Mouse (Mus musculus) midbrain, embryonic 14.5 days (tissue): ENCODE measurements at regions not wholly inside any gene's neighbourhood (a gene's known extent, or its start where the extent isn't known, plus 50 kb on each side); places are given as distances from the start of the nearest gene placed in this dataset.
A peak's percentile ranks its signal among the peaks of the same experiment; 100 is the strongest.

Experiments used
- ATAC-seq: fragments of 200-750 bp; cut with Nextera tagmentation; 2 replicates; pipeline ENCODE4 v1.8.0; 2017; ENCODE audit warnings: moderate number of reproducible peaks, moderate library complexity; ENCODE audit not compliant: low FRiP score, low TSS enrichment
- DNase-seq: peaks from one replicate; pipeline ENCODE4 v3.0.0-alpha.2; 2015
- H3K27ac ChIP-seq: fragments of 300-500 bp; sonication (generic); replicated peaks from 2 replicates; pipeline ENCODE4 v1.5.1; 2014; ENCODE audit warnings: mild to moderate bottlenecking, low read depth, low read length, moderate library complexity
- H3K27me3 ChIP-seq: fragments of 300-500 bp; sonication (generic); 2 replicates; pipeline ENCODE4 v1.6.1; 2014; ENCODE audit warnings: low read length, control low read depth, mixed read lengths; ENCODE audit not compliant: control insufficient read depth, insufficient read depth
- H3K36me3 ChIP-seq: fragments of 300-500 bp; sonication (generic); 2 replicates; pipeline ENCODE4 v1.6.1; 2014; ENCODE audit warnings: low read length, control low read depth; ENCODE audit not compliant: control insufficient read depth, insufficient read depth
- H3K4me1 ChIP-seq: fragments of 300-500 bp; sonication (generic); 2 replicates; pipeline ENCODE4 v1.6.1; 2014; ENCODE audit warnings: mild to moderate bottlenecking, antibody characterized with exemption, low read length, control low read depth; ENCODE audit not compliant: control insufficient read depth, insufficient read depth
- H3K4me2 ChIP-seq: fragments of 300-500 bp; sonication (generic); 2 replicates; pipeline ENCODE4 v1.6.1; 2014; ENCODE audit warnings: mild to moderate bottlenecking, low read length, moderate library complexity
- H3K4me3 ChIP-seq: fragments of 300-500 bp; sonication (generic); replicated peaks from 2 replicates; pipeline ENCODE4 v1.5.1; 2014; ENCODE audit warnings: low read depth, low read length
- H3K9ac ChIP-seq: fragments of 300-500 bp; sonication (generic); replicated peaks from 2 replicates; pipeline ENCODE4 v1.6.1; 2014; ENCODE audit warnings: mild to moderate bottlenecking, low read length, moderate library complexity
- H3K9me3 ChIP-seq: fragments of 300-500 bp; sonication (generic); 2 replicates; pipeline ENCODE4 v1.6.1; 2016; ENCODE audit warnings: low read length, control low read depth, mixed read lengths; ENCODE audit not compliant: control insufficient read depth
- WGBS: fragments of 180-500 bp; shearing (Covaris S2); extraction: QIAGEN DNeasy Blood & Tissue Kit; methylation state at CpG from one replicate; pipeline ENCODE4 v1.1.7; 2014; 5-methylcytosine and 5-hydroxymethylcytosine counted together

- Histone ChIP-seq H3K36me3 (no peaks in the 10 kb centered on the region), H3K4me1 (peaks cover 13% of the 10 kb centered on the region), H3K27me3 (no peaks in the 10 kb centered on the region), H3K9ac (no peak overlapping the region), H3K27ac (no peak overlapping the region), H3K4me2 (no peak overlapping the region), H3K9me3 (no peaks in the 10 kb centered on the region), H3K4me3 (no peak overlapping the region)
- ATAC-seq (no peak), DNase-seq (no peak)
- WGBS, result 97% methylated on average over 3 of the region's 3 CpGs
These were observed 200.6 kb downstream of the Xxylt1 start for GRCm38 (mm10) chr16:30880682-30881081.

- DNase-seq, result no peak
- Histone ChIP-seq H3K4me1 (peaks cover 13% of the 10 kb centered on the region), H3K36me3 (no peaks in the 10 kb centered on the region), H3K9ac (no peak overlapping the region), H3K4me3 (no peak overlapping the region), H3K27ac (no peak overlapping the region), H3K4me2 (no peak overlapping the region), H3K9me3 (no peaks in the 10 kb centered on the region), H3K27me3 (no peaks in the 10 kb centered on the region)
- ATAC-seq, result no peak
- WGBS, result 78% methylated on average over 5 of the region's 5 CpGs
These were observed 200.0 kb downstream of the Xxylt1 start for GRCm38 (mm10) chr16:30881186-30881585.

GRCm38 (mm10) chr16:30883490-30884188, 197.6 kb downstream of the Xxylt1 start:
- H3K4me2 ChIP-seq, result no peak overlapping the region
- no peaks in the 10 kb centered on the region for H3K27me3 ChIP-seq
- DNase-seq, result peak; percentile 64
- no peak overlapping the region for H3K27ac ChIP-seq
- no peak overlapping the region for H3K4me3 ChIP-seq
- peaks cover 19% of the 10 kb centered on the region for H3K4me1 ChIP-seq
- no peak overlapping the region for H3K9ac ChIP-seq
- WGBS, result 30% methylated on average over 13 of the region's 13 CpGs
- H3K36me3 ChIP-seq, result no peaks in the 10 kb centered on the region
- ATAC-seq, result no peak
- no peaks in the 10 kb centered on the region for H3K9me3 ChIP-seq

GRCm38 (mm10) chr16:30884189-30884551, 197.1 kb downstream of the Xxylt1 start:
- WGBS, result 60% methylated on average over 6 of the region's 6 CpGs
- Histone ChIP-seq H3K27ac (no peak overlapping the region), H3K4me1 (peaks cover 19% of the 10 kb centered on the region), H3K9ac (no peak overlapping the region), H3K9me3 (no peaks in the 10 kb centered on the region), H3K36me3 (no peaks in the 10 kb centered on the region), H3K27me3 (no peaks in the 10 kb centered on the region), H3K4me2 (no peak overlapping the region), H3K4me3 (no peak overlapping the region)
- DNase-seq (no peak), ATAC-seq (no peak)

GRCm38 (mm10) chr16:30886982-30887381, 194.2 kb downstream of the Xxylt1 start:
- no peak overlapping the region for H3K4me2 ChIP-seq
- no peaks in the 10 kb centered on the region for H3K9me3 ChIP-seq
- no peaks in the 10 kb centered on the region for H3K27me3 ChIP-seq
- no peak overlapping the region for H3K4me3 ChIP-seq
- no peak overlapping the region for H3K9ac ChIP-seq
- peaks cover 19% of the 10 kb centered on the region for H3K4me1 ChIP-seq
- 0 out of 2 replicates have a peak overlapping the region, but pooled peaks have one; percentile 5 for H3K27ac ChIP-seq
- ATAC-seq, result peak; percentile 43
- H3K36me3 ChIP-seq, result no peaks in the 10 kb centered on the region
- peak; percentile 42 for DNase-seq
- whole genome bisulfite sequencing, result 45% methylated on average over 1 of the region's 1 CpGs

- no peak overlapping the region for H3K27ac ChIP-seq
- 92% methylated on average over 1 of the region's 1 CpGs for whole genome bisulfite sequencing
These were observed 193.7 kb downstream of the Xxylt1 start for GRCm38 (mm10) chr16:30887536-30887935.

DNA sequence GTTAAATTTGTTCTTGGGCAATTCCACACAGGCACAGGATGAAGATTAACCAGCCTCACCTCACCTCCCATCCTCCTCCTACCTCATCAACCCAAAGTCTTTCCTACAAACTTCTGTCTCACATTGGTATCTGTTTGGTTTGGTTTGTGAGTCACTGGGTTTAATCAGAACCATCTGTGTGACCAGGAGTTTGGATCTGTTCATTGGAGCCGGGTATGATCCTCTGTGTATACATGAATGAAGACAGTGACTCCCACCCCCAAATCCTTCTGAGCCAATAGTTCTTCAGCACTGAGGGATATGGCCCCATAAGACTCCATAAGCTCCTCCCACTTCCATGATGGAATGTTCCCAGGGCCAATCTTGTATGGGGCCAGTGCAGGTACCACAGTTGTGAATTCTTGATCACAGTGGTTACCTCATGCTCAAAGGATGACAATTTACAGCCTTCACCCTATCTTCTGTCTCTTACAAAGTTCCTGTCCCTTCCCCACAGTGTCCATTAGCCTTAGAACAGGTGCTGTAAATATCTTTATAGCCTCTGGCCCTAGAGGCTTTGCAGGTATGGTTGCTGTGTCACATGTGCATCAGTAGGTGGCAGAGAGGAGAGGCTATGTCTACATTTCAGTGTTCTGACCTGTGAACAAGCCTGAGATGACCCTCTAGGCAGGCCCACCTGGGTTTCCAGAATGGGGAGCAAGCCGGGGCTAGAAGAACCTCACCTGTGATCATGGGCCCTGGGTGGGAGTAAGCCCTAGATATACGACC, 192.5 kb downstream of the Xxylt1 start:
- WGBS, result 86% methylated on average over 3 of the region's 3 CpGs
- no peak for ATAC-seq

More at GRCm38 (mm10) chr16:30887536-30887935, 193.7 kb downstream of the Xxylt1 start:
- peaks cover 19% of the 10 kb centered on the region for H3K4me1 ChIP-seq
- H3K4me3 ChIP-seq, result no peak overlapping the region
- ATAC-seq (no peak), DNase-seq (no peak)
- H3K4me2 ChIP-seq, result no peak overlapping the region
- H3K9ac ChIP-seq, result no peak overlapping the region
- H3K36me3 ChIP-seq, result no peaks in the 10 kb centered on the region
- H3K9me3 ChIP-seq, result no peaks in the 10 kb centered on the region
- H3K27me3 ChIP-seq, result no peaks in the 10 kb centered on the region

GRCm38 (mm10) chr16:30892606-30893005, 188.6 kb downstream of the Xxylt1 start:
- 93% methylated on average over 6 of the region's 6 CpGs for WGBS
- Histone ChIP-seq H3K9ac (no peak overlapping the region), H3K4me3 (no peak overlapping the region), H3K4me1 (no peaks in the 10 kb centered on the region), H3K36me3 (no peaks in the 10 kb centered on the region), H3K4me2 (no peak overlapping the region), H3K9me3 (no peaks in the 10 kb centered on the region), H3K27ac (no peak overlapping the region), H3K27me3 (no peaks in the 10 kb centered on the region)
- ATAC-seq (no peak), DNase-seq (no peak)

More for the DNA sequence above, 192.5 kb downstream of the Xxylt1 start:
- Histone ChIP-seq H3K27me3 (no peaks in the 10 kb centered on the region), H3K4me3 (no peak overlapping the region), H3K4me2 (no peak overlapping the region), H3K36me3 (no peaks in the 10 kb centered on the region), H3K9me3 (no peaks in the 10 kb centered on the region), H3K27ac (no peak overlapping the region), H3K9ac (no peak overlapping the region), H3K4me1 (peaks cover 12% of the 10 kb centered on the region)
- DNase-seq, result no peak

DNA sequence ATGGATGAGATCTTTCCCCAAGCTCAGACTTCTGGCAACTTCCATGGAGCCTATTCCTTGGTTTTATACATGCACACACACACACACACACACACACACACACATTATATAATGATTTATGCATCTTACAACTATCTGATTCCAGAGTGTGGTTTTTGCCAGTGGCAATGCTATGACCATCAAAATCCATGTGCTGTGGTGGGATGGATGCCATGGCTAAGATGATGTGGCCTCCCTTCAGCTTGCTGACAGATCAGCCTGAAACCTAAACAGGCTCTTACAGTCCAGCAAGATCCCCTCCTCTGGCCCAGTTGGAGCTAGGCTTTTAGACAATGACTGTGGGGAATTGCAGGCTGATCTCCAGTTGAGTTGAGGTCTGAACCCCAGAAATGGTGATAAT, 187.1 kb downstream of the Xxylt1 start:
- Histone ChIP-seq H3K27ac (no peak overlapping the region), H3K9ac (no peak overlapping the region), H3K36me3 (no peaks in the 10 kb centered on the region), H3K27me3 (no peaks in the 10 kb centered on the region), H3K9me3 (no peaks in the 10 kb centered on the region), H3K4me1 (no peaks in the 10 kb centered on the region), H3K4me2 (no peak overlapping the region), H3K4me3 (no peak overlapping the region)
- ATAC-seq, result no peak
- no peak for DNase-seq
